Mouse (Mus musculus) lung, postnatal 0 days (tissue): ENCODE results near the gene Ryr3.

ENCODE experiments used
- CTCF ChIP-seq: IDR thresholded peaks from 2 replicates; pipeline ENCODE4 v1.5.1; 2016; ENCODE audit warnings: antibody characterized with exemption, mild to moderate bottlenecking
- EP300 ChIP-seq: IDR thresholded peaks from 2 replicates; pipeline ENCODE4 v1.6.1; 2016; ENCODE audit warnings: antibody characterized with exemption, mild to moderate bottlenecking, control low read depth

DNA sequence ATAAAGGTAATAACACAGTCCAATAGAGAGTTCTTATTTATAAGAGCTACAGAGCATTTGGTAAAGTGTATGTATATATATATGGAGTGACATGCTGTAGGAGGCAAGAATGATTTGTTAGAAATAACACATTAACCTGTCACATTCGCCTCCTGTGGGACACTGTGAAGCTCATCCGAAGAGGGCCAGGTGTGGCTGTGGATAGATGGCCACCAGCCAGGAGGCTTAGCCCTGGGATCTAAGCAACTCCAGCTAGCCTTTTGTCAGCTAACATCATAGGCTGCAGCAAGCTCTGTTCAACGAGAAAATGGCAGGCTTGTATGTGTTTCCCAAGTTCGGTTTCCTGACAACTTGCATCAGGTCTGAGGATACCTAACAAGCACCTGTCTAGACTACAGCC lies 48.8 kb downstream of the Ryr3 start:
- TF ChIP-seq CTCF (no peak), EP300 (no peak)
